In the genomic region with DNA sequence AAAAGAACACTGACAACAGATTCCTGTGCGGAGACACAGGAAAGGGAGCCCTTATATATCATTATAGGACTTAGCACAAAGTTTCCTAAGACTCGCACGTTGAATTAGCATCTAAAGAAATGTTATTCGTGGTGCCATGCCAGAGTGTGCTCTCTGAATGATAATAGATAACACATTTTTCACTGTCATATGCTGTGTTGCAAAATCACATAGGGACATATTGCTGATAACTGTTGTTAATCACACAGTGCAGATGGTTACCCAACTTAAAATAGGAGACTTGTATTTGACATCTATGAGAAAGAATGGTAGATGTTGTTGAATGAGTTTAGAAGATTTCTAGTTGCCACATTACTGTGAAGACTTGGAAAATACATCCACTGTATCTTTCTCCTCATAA, we compare ENCODE assay signal across 23 mouse cellular contexts.
DNase-seq lines count a peak whose midpoint lies in the region; ATAC-seq and TF ChIP-seq lines count a peak whose summit lies in the region.
"Had no signal": no experiment of that assay in that cellular context is flagged by ENCODE, and none has a peak within 500 bp of the region (broad histone marks: within the 10 kb centered on the region; RNA-seq: fewer than 3 reads in every experiment).

No protein-coding gene starts in this region.

- no peak for TF ChIP-seq CTCF in thymus, adult 2 months (IDR thresholded peaks at IDR 0.05; ENCODE audit: borderline replicate concordance, control insufficient read depth, extremely low read depth, insufficient read depth, low read length, poor library complexity)

- H3K4me3 ChIP-seq in forebrain, embryonic 14.5 days (ENCODE audit: low read depth, low read length) = no peak overlapping the region
- no peak overlapping the region for H3K4me3 ChIP-seq in forebrain, embryonic 11.5 days (ENCODE audit: low read depth, low read length)
- no peak overlapping the region for H3K4me3 ChIP-seq in thymus, adult 2 months (ENCODE audit: control insufficient read depth, insufficient read depth, low read length)
- H3K4me3 ChIP-seq: embryonic facial prominence, embryonic 12.5 days; embryonic facial prominence, embryonic 15.5 days; forebrain, embryonic 15.5 days; gastrocnemius, adult 2 months; hindbrain, embryonic 12.5 days; hindbrain, embryonic 15.5 days had no signal

- no peaks in the 10 kb centered on the region for H3K27me3 ChIP-seq in forebrain, embryonic 14.5 days (replicated peaks; ENCODE audit: control insufficient read depth, insufficient read depth, low read length)
- H3K27me3 ChIP-seq in forebrain, embryonic 11.5 days (ENCODE audit: control insufficient read depth, insufficient read depth, low read length) = no peaks in the 10 kb centered on the region
- no peaks in the 10 kb centered on the region for H3K27me3 ChIP-seq in thymus, adult 2 months (ENCODE audit: control insufficient read depth, insufficient read depth, low read length)
- H3K27me3 ChIP-seq: embryonic facial prominence, embryonic 12.5 days; embryonic facial prominence, embryonic 15.5 days; forebrain, embryonic 15.5 days; hindbrain, embryonic 12.5 days; hindbrain, embryonic 15.5 days had no signal

- no peaks in the 10 kb centered on the region for H3K9me3 ChIP-seq in forebrain, embryonic 14.5 days (replicated peaks; ENCODE audit: control insufficient read depth, low read length)
- no peaks in the 10 kb centered on the region for H3K9me3 ChIP-seq in forebrain, embryonic 11.5 days (ENCODE audit: control insufficient read depth, low read length)
- H3K9me3 ChIP-seq: embryonic facial prominence, embryonic 12.5 days; embryonic facial prominence, embryonic 15.5 days; forebrain, embryonic 15.5 days; hindbrain, embryonic 12.5 days; hindbrain, embryonic 15.5 days had no signal

- no peak overlapping the region for H3K9ac ChIP-seq in forebrain, embryonic 14.5 days (ENCODE audit: low read length)
- H3K9ac ChIP-seq in forebrain, embryonic 11.5 days (ENCODE audit: low read length) = no peak overlapping the region
- H3K9ac ChIP-seq: embryonic facial prominence, embryonic 12.5 days; embryonic facial prominence, embryonic 15.5 days; forebrain, embryonic 15.5 days; hindbrain, embryonic 12.5 days; hindbrain, embryonic 15.5 days had no signal

- no peaks in the 10 kb centered on the region for H3K4me1 ChIP-seq in forebrain, embryonic 14.5 days (ENCODE audit: control insufficient read depth, insufficient read depth, low read length)
- no peaks in the 10 kb centered on the region for H3K4me1 ChIP-seq in forebrain, embryonic 11.5 days (replicated peaks; ENCODE audit: control insufficient read depth, insufficient read depth, low read length)
- H3K4me1 ChIP-seq in thymus, adult 2 months (replicated peaks; ENCODE audit: control insufficient read depth, insufficient read depth, low read length) = no peaks in the 10 kb centered on the region
- H3K4me1 ChIP-seq: embryonic facial prominence, embryonic 12.5 days; embryonic facial prominence, embryonic 15.5 days; forebrain, embryonic 15.5 days; hindbrain, embryonic 12.5 days; hindbrain, embryonic 15.5 days had no signal

- WGBS in forebrain, embryonic 14.5 days = 77% methylated on average over 4 of the region's 4 CpGs
- 91% methylated on average over 4 of the region's 4 CpGs for WGBS in forebrain, embryonic 11.5 days
- 90% methylated on average over 4 of the region's 4 CpGs for WGBS in thymus, adult 2 months

- ATAC-seq in forebrain, embryonic 14.5 days = no peak
- ATAC-seq in forebrain, embryonic 11.5 days (replicated peaks; ENCODE audit: low FRiP score) = no peak
- ATAC-seq: activated CD4-positive, CD25-positive, alpha-beta regulatory T cell, adult 4 months; forebrain, embryonic 15.5 days had no signal

- TF ChIP-seq POLR2A in thymus, adult 2 months (IDR thresholded peaks at IDR 0.05; ENCODE audit: control insufficient read depth, extremely low read depth, insufficient read depth, low read length, poor library complexity) = no peak

- DNase-seq in forebrain, embryonic 14.5 days (ENCODE audit: low spot score) = peak; percentile 32
- no peak for DNase-seq in forebrain, embryonic 11.5 days (ENCODE audit: low spot score)
- DNase-seq in layer of hippocampus, adult 11-12 months (ENCODE audit: low spot score) = peak; percentile 15
- DNase-seq in layer of hippocampus, adult 8-10 months (ENCODE audit: low spot score in 2 of 2) = no peak
- DNase-seq in brain, adult 2 months (ENCODE audit: low read depth, low spot score) = peak; percentile 17
- peak; percentile 31 for DNase-seq in telencephalon, adult 2 months (ENCODE audit: low read depth, low spot score)
- no peak for DNase-seq in thymus, adult 2 months
- DNase-seq: adrenal gland, adult 8-10 months; adrenal gland, postnatal 25 days; cerebellum, adult 11 months; cerebellum, adult 2 months; cerebellum, adult 9-11 months; cerebellum, postnatal 25 days; gastrocnemius, adult 2 months; gastrocnemius, postnatal 14 days; heart, adult 11 months had no signal

- no peaks in the 10 kb centered on the region for H3K36me3 ChIP-seq in forebrain, embryonic 14.5 days (ENCODE audit: control insufficient read depth, insufficient read depth, low read length)
- H3K36me3 ChIP-seq in forebrain, embryonic 11.5 days (ENCODE audit: control insufficient read depth, insufficient read depth, low read length) = no peaks in the 10 kb centered on the region
- no peaks in the 10 kb centered on the region for H3K36me3 ChIP-seq in thymus, adult 2 months (ENCODE audit: control insufficient read depth, insufficient read depth, low read length)
- H3K36me3 ChIP-seq: embryonic facial prominence, embryonic 12.5 days; embryonic facial prominence, embryonic 15.5 days; forebrain, embryonic 15.5 days; hindbrain, embryonic 12.5 days; hindbrain, embryonic 15.5 days had no signal

- H3K4me2 ChIP-seq in forebrain, embryonic 14.5 days (ENCODE audit: low read length) = no peak overlapping the region
- no peak overlapping the region for H3K4me2 ChIP-seq in forebrain, embryonic 11.5 days (ENCODE audit: low read depth, low read length, severe bottlenecking)
- H3K4me2 ChIP-seq: embryonic facial prominence, embryonic 12.5 days; embryonic facial prominence, embryonic 15.5 days; forebrain, embryonic 15.5 days; heart, embryonic 11.5 days; hindbrain, embryonic 12.5 days; hindbrain, embryonic 15.5 days had no signal

- H3K27ac ChIP-seq in forebrain, embryonic 14.5 days (ENCODE audit: low read depth, low read length) = no peak overlapping the region
- no peak overlapping the region for H3K27ac ChIP-seq in forebrain, embryonic 11.5 days (ENCODE audit: low read depth, low read length)
- H3K27ac ChIP-seq in thymus, adult 2 months (ENCODE audit: control insufficient read depth, insufficient read depth, low read length) = no peak overlapping the region
- H3K27ac ChIP-seq: embryonic facial prominence, embryonic 12.5 days; embryonic facial prominence, embryonic 15.5 days; forebrain, embryonic 15.5 days; gastrocnemius, adult 2 months; hindbrain, embryonic 12.5 days; hindbrain, embryonic 15.5 days had no signal

Comparison
In these comparisons a context has a peak if more than half of its experiments do, and no peak if none do; other contexts are left out.
1. DNase-seq: peak in forebrain, embryonic 14.5 days (single experiment), layer of hippocampus, adult 11-12 months (single experiment), brain, adult 2 months (single experiment) and telencephalon, adult 2 months (single experiment); none in forebrain, embryonic 11.5 days (single experiment), layer of hippocampus, adult 8-10 months (0 of 2) and thymus, adult 2 months (single experiment).